Mouse (Mus musculus): ENCODE results near the gene Spin1. TPM values are rescaled to one million over a fixed set of nuclear protein-coding genes. Genes with fewer than 3 reads are reported as not detected.

Spin1 gene
- total RNA-seq, 4 experiments from 2014 or later, result 16.9 to 19.0 (median 18.3) TPM

DNA sequence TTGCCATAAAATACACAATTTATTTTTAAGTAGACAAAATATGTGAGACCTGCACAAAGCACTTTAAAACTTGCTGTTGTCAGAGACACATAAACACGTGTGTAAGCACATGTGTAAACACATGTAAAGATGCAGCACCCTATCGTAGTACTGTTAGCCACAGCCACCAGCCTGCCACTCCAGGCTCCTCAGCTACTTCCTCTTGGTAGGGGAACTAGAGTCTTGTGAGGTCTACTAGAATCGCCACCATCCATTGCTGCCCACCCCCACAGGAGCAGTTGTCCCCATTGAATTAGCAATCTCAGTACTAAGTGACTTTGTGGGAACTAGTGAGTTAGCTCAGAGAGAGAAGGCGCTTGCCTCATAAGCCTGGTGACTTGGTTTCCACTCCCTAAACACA, 35.6 kb downstream of the Spin1 start:
- DNase-seq (ENCODE audit: low spot score in 2 of 2), result no peak

- DNase-seq (ENCODE audit: low spot score in 2 of 2), result no peak
Measured at GRCm38 (mm10) chr13:51136996-51137701, 36.5 kb downstream of the Spin1 start.

GRCm38 (mm10) chr13:51137702-51138031, 37.0 kb downstream of the Spin1 start:
- DNase-seq (ENCODE audit: low spot score in 2 of 2), result no peak

DNA sequence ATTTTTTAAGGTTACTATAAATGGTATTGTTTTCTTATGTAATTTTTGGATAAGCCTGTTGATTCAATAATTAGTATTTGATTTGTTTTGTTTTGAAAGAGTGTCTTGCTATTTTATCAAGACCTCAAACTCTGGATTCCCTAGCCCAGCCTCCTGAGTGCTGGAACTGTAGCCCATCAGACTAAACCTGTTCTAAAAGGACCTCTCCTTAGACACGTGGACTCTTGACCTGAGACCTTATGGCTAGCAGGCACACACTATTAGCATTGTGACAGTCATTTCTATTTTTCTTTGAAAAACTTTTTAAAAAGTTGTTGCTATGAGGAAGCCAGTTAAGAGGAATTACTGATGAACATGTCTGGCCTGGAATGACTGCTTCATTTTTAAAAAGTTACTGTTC, 46.4 kb downstream of the Spin1 start:
- no peak for DNase-seq (ENCODE audit: low spot score in 2 of 2)

DNA sequence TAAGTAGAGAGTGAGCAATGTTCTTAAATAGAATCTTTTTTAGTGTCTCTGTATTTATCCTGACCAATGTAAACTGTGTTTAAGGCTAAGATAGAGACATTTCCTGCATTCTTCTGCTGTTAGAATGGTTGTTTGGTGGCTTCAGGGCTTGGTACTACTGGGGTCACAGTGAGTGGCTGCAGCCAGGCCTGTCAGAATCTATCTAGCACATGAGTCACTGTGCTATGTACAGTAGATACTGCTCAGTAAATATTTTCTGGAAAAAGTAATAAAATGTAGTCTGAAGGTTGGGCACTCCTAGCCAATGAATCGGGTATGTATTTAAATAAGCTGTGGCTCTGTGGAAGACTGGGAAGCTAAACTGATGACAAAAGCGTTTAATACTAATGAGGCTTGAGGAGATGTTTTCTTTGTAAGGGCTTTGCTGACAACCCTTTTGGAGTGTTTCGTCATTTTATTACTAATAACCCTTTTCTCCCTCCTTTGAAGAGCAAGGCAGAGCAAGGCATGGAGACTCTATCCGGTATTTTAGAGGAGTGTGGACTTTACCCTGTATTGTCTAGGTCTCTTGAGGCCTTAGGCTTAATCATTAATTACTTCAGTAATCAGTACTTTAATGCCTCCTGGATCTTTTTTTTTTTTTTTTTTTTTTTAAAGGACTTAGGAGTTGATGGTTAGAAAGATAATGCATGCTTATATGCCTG, 52.4 kb downstream of the Spin1 start:
- no peak for DNase-seq (ENCODE audit: low spot score in 2 of 2)

- DNase-seq (ENCODE audit: low spot score in 2 of 2), result no peak
Measured at GRCm38 (mm10) chr13:51153670-51154030, 53.0 kb downstream of the Spin1 start.

GRCm38 (mm10) chr13:51155178-51156013, 54.7 kb downstream of the Spin1 start:
- DNase-seq (ENCODE audit: low spot score in 2 of 2), result no peak

- no peak for DNase-seq (ENCODE audit: low spot score in 2 of 2)
Measured at GRCm38 (mm10) chr13:51156014-51156386, 55.3 kb downstream of the Spin1 start.

DNA sequence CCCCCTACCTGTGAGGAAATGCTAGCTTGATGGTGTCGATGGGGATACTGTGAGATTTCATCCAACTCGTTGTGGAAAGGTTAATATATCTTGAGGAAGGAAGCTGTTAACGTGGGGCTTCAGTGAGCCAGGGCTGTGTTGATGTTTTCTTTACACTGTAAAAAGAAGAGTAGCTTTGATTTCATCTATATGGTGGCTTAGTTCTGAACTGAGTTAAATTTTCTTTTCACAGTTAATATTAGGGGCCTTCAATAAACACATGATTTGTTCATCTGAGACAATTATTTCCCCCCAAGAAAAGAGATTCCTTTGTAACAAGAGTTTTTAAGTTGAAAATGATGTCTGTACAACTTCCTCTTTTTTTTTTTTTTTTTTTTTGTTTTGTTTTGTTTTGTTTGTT, 56.6 kb downstream of the Spin1 start:
- DNase-seq (ENCODE audit: low spot score in 2 of 2), result no peak

GRCm38 (mm10) chr13:51161672-51162071, 61.0 kb downstream of the Spin1 start:
- DNase-seq (ENCODE audit: low spot score in 2 of 2), result no peak

DNA sequence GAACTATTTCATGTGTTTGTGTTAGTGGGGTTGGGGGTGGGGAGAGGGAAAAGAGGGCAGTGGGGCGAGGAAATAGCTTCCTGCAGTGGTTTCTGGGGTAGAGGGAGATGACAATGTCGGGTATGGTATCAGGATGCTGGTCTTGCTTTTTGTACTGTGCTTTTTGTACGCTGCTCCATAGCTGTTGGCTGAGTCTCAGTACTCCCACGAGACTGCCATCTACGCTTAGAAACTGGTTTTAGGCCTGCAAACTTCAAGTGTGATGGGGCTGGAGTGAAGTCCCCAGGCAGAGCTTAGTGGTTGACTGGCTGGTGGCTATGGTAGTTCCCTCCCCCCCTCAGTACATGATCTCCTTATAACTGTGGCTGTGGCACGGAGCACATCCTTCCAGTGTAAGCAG, 61.6 kb downstream of the Spin1 start:
- DNase-seq (ENCODE audit: low spot score in 2 of 2), result no peak

DNA sequence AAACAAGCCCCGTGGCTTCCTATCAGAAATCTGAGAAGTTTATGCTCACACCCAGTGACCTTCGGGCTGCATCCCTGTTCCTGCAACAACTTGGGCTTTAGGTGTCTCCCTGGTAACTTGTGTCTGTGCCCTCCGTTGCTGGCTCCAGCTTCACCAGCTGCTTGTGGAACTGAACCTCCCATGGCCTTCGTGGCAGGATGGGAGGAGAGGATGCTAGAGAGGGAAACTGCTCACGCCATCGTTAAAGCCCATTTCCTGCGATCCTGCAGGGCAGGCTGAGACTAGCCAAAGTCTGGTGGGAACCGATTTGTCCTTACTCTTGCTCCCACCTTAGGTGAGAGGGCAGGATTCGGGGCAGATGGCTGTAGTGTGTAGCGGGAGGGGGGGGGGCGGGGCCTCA, 66.0 kb downstream of the Spin1 start:
- no peak for DNase-seq (ENCODE audit: low spot score in 2 of 2)

- DNase-seq (ENCODE audit: low spot score in 2 of 2), result no peak
Measured at GRCm38 (mm10) chr13:51170215-51170614, 69.5 kb downstream of the Spin1 start.

GRCm38 (mm10) chr13:51170691-51171680, 70.3 kb downstream of the Spin1 start, which contains the start of gene Nxnl2:
Gene Nxnl2 (plus strand): TSS chr13:51171022.
- no peak for DNase-seq (ENCODE audit: low spot score in 2 of 2)

GRCm38 (mm10) chr13:51172601-51173000, 71.9 kb downstream of the Spin1 start:
- DNase-seq (ENCODE audit: low spot score in 2 of 2), result no peak

DNA sequence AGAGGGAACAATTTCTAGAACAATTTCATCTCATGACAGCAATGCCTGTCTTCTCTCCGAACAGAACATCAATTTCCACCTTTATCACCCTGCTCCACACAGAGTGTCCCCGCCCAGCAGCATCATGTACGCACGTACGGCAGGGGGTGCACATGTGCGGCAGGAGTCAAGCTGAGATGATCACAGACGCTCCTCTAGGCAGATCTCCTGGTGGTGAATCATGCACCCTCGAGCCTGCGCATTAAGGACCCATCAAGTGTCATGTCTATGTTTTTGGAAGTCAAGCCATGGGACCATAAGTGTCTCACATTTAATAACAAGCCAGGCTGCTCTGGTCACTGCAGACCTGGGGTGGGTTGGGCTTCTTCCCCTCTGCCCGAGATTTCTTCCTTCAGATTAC, 78.3 kb downstream of the Spin1 start:
- no peak for DNase-seq (ENCODE audit: low spot score in 2 of 2)

GRCm38 (mm10) chr13:51179362-51179761, 78.7 kb downstream of the Spin1 start:
- DNase-seq (ENCODE audit: low spot score in 2 of 2), result no peak

DNA sequence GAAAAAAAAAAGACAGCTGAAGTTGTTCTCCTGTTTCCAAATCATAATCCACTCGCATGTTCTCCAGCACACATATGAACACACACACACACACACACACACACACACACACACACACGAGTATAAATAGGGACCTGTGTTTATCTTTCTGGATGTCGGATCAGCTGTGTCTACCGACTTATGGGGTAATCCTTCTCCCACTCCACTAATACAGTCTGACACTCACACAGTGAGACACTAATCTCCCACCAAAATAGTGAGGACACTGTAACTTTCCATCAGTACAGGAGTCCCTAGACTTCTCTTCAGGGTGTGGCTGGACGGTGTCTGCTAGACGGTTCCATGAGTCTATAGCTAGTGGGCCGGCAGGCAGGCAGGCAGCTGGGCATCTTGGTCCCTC, 81.6 kb downstream of the Spin1 start:
- DNase-seq (ENCODE audit: low spot score in 2 of 2), result no peak

- DNase-seq (ENCODE audit: low spot score in 2 of 2), result no peak
Measured at GRCm38 (mm10) chr13:51184896-51185295, 84.2 kb downstream of the Spin1 start.

GRCm38 (mm10) chr13:51190336-51190735, 89.7 kb downstream of the Spin1 start:
- DNase-seq (ENCODE audit: low spot score in 2 of 2), result no peak
